Mouse (Mus musculus) testis, adult 2 months (tissue): ENCODE measurements at regions not wholly inside any gene's neighbourhood (a gene's known extent, or its start where the extent isn't known, plus 50 kb on each side); places are given as distances from the start of the nearest gene placed in this dataset.

ENCODE experiments used
- CTCF ChIP-seq: fragments of 200-500 bp; IDR thresholded peaks from 2 replicates; pipeline ENCODE4 v1.5.1; 2012; ENCODE audit warnings: low read depth, mild to moderate bottlenecking, inconsistent platforms, low read length, moderate library complexity; ENCODE audit not compliant: control insufficient read depth, insufficient read depth, insufficient replicate concordance
- POLR2A ChIP-seq: fragments of 200-500 bp; IDR thresholded peaks from 2 replicates; pipeline ENCODE4 v1.6.1; 2012; ENCODE audit warnings: low read depth, mild to moderate bottlenecking, inconsistent platforms, low read length, moderate library complexity; ENCODE audit not compliant: control insufficient read depth

GRCm38 (mm10) chr13:44212356-44212755 lies 427.8 kb downstream of the Cd83 start:
- no peak for TF ChIP-seq POLR2A
- TF ChIP-seq CTCF, result no peak
